Mouse (Mus musculus): ENCODE data around the gene Asic2.

Asic2 gene

GRCm38 (mm10) chr11:81948021-81948420, 20.2 kb downstream of the Asic2 start:
- no peak for DNase-seq

GRCm38 (mm10) chr11:81942167-81942566, 26.1 kb downstream of the Asic2 start:
- DNase-seq, result no peak

GRCm38 (mm10) chr11:81940988-81941387, 27.3 kb downstream of the Asic2 start:
- peak in 1 of 2 experiments; percentile 7 for DNase-seq

- no peak for DNase-seq
Measured at GRCm38 (mm10) chr11:81937516-81937915, 30.7 kb downstream of the Asic2 start.

GRCm38 (mm10) chr11:81926393-81926792, 41.9 kb downstream of the Asic2 start:
- DNase-seq, result no peak

- DNase-seq, result no peak
Measured at GRCm38 (mm10) chr11:81923626-81924025, 44.6 kb downstream of the Asic2 start.

GRCm38 (mm10) chr11:81923096-81923495, 45.2 kb downstream of the Asic2 start:
- DNase-seq, result no peak

- DNase-seq, result no peak
Measured at GRCm38 (mm10) chr11:81915501-81915900, 52.8 kb downstream of the Asic2 start.

- no peak for DNase-seq
Measured at GRCm38 (mm10) chr11:81913071-81913470, 55.2 kb downstream of the Asic2 start.

GRCm38 (mm10) chr11:81909397-81909894, 58.8 kb downstream of the Asic2 start:
- no peak for DNase-seq

GRCm38 (mm10) chr11:81908760-81909159, 59.5 kb downstream of the Asic2 start:
- DNase-seq, result no peak

GRCm38 (mm10) chr11:81902318-81902717, 65.9 kb downstream of the Asic2 start:
- DNase-seq, result no peak

GRCm38 (mm10) chr11:81897547-81898354, 70.5 kb downstream of the Asic2 start:
- DNase-seq, result no peak

- DNase-seq, result no peak
Measured at GRCm38 (mm10) chr11:81896511-81896910, 71.7 kb downstream of the Asic2 start.

- DNase-seq, result no peak
Measured at GRCm38 (mm10) chr11:81871506-81872213, 96.6 kb downstream of the Asic2 start.

- no peak for DNase-seq
Measured at GRCm38 (mm10) chr11:81865661-81866382, 102.4 kb downstream of the Asic2 start.

GRCm38 (mm10) chr11:81860250-81860972, 107.8 kb downstream of the Asic2 start, which contains the start of gene 5530401A14Rik:
TSS of gene 5530401A14Rik (plus strand) at chr11:81860673.
- no peak for DNase-seq

- DNase-seq, result no peak
Measured at GRCm38 (mm10) chr11:81847773-81848490, 120.3 kb downstream of the Asic2 start.

GRCm38 (mm10) chr11:81845686-81846036, 122.6 kb downstream of the Asic2 start:
- no peak for DNase-seq

GRCm38 (mm10) chr11:81845010-81845685, 123.1 kb downstream of the Asic2 start:
- peak; percentile 49 to 55 for DNase-seq

- DNase-seq, result peak in 1 of 2 experiments; percentile 48
Measured at GRCm38 (mm10) chr11:81841001-81841400, 127.3 kb downstream of the Asic2 start.

All from kidney, postnatal 25 days (tissue).